Mouse (Mus musculus) ES-E14 (cell line): Measurements from ENCODE around the gene Sppl2b.

Experiments
- CHD2 ChIP-seq: IDR thresholded peaks from 2 replicates; pipeline ENCODE4 v1.6.1; 2014; ENCODE audit warnings: mild to moderate bottlenecking, low read depth, low read length, inconsistent platforms
- HCFC1 ChIP-seq: IDR thresholded peaks from 2 replicates; pipeline ENCODE4 v1.6.1; 2012; ENCODE audit warnings: low read length, inconsistent platforms, borderline replicate concordance; ENCODE audit not compliant: insufficient read depth
- MAFK ChIP-seq: IDR thresholded peaks from 2 replicates; pipeline ENCODE4 v1.6.1; 2014; ENCODE audit warnings: mild to moderate bottlenecking, low read depth, low read length, inconsistent platforms; ENCODE audit not compliant: insufficient read depth

DNA sequence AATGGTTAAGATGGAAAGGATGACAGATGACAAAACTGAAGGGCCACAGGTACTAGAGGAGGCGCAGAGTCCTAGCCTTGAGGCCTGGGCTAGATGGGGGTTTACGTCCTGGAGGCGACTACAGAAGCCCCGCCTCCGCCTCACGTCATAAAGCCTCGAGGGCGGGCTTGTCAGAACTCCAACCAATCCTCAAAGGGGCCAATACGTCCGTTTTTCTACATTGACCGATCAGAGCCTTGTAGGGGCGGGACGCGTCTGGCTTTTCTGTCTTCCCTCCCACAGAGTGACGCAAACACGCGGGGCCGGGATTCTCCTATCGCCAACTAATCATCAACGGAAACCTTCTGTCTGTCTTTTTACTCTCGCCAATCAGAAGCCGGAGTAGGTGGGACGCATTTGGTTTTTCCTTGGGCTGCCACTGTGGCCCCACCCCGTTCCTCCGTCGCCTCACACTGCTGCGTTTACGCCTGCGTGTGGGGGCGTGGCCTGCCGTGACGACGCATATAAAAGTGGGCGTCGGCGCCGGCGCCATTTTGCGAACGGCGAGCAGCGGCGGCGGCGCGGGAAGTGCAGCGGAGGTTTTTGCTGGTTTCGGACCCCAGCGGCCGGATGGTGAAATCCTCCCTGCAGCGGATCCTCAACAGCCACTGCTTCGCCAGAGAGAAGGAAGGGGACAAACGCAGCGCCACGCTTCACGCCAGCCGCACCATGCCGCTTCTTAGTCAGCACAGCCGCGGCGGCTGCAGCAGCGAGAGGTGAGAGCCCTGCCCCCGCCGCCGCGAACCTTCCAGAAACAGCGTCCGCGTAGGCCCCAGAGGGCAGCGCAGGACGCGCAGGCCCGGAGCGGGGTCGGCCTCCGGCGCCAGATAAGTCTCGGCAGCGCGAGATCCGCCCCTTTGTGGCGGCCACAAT lies 28.7 kb upstream of the Sppl2b start, which contains the start of gene Oaz1:
- TF ChIP-seq HCFC1 (peak; percentile 70; the same call in 1 of the 2 replicates), CHD2 (no peak), MAFK (no peak)
